Mouse (Mus musculus) heart, postnatal 36 days (tissue): ENCODE data around the gene C1qtnf6. TPM values are rescaled to one million over a fixed set of nuclear protein-coding genes. Genes with fewer than 3 reads are reported as not detected.
A peak's percentile ranks its signal among the peaks of the same experiment; 100 is the strongest.

Source experiments
- DNase-seq, 2 experiments: peaks; one replicate each; pipeline ENCODE4 v3.0.0; 2021 to 2022
- intact Hi-C: fragments of 180-260 bp; cut with DNase I; formaldehyde crosslinking; loops from one replicate; pipeline ENCODE4 v1.15.1; 2025
- total RNA-seq, 2 experiments: library from RNA; stranded (reverse); gene quantifications; 2 replicates each; pipeline ENCODE4 v1.2.3; 2021

C1qtnf6 gene
- 10 to 100 TPM; 26.2 to 41.8 TPM for total RNA-seq

GRCm38 (mm10) chr15:78530671-78531450, at the start of gene C1qtnf6:
TSS of gene C1qtnf6 (minus strand) at chr15:78531416.
- peak; percentile 68 to 78 for DNase-seq
- intact Hi-C loops = loop anchor here (10.0 kb wide), 1 partner anchor 276 kb away; no protein-coding TSS in a partner anchor

- no peak for DNase-seq
- intact Hi-C loops = no loop called here
Observed at GRCm38 (mm10) chr15:78576284-78576810, 45.1 kb upstream of the C1qtnf6 start.

GRCm38 (mm10) chr15:78572658-78573397, 41.6 kb upstream of the C1qtnf6 start, which contains the start of gene Rac2:
TSS of gene Rac2 (minus strand) at chr15:78572783.
- peak; percentile 20 to 36 for DNase-seq
- intact Hi-C loops = no loop called here

DNA sequence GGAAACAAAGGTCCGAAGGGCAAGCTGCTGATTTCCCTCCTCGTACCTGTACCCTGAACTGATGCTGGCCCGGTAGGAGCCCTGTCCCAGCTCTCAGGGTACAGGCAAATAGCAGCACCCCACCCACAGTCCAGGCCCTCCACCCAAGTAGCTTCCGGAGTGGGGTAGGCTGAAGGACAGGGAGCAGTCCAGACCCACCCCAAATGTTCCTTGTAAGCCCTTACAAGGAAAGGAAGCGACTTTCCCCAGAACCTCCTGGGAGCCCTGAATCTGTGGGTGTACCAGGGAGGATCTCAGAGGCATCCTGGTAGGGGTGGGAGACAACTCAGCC, 41.0 kb upstream of the C1qtnf6 start:
- intact Hi-C loops = no loop called here
- no peak for DNase-seq

- intact Hi-C loops = no loop called here
- DNase-seq = peak; percentile 24 to 26
Observed at GRCm38 (mm10) chr15:78571554-78572269, 40.5 kb upstream of the C1qtnf6 start.

DNA sequence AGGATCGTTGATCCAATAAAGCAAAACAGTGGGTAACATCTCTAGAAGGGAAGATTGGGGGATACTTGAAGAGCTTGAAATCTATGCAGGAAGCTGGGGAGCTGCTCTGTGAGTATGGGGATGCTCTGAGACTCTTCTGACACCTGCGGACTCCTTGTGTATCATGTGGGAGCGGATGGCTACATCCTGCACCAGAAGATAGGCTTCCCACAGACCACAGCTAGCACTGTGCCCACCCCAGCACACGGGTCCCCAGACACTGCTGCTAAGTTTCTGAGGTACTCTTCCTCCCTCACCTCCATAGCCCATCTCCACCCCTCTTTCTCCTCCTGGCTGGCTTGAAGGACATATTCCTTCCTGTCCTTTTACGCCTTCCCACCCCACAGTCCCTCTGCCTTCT, 39.0 kb upstream of the C1qtnf6 start:
- intact Hi-C loops = no loop called here
- DNase-seq = no peak

DNA sequence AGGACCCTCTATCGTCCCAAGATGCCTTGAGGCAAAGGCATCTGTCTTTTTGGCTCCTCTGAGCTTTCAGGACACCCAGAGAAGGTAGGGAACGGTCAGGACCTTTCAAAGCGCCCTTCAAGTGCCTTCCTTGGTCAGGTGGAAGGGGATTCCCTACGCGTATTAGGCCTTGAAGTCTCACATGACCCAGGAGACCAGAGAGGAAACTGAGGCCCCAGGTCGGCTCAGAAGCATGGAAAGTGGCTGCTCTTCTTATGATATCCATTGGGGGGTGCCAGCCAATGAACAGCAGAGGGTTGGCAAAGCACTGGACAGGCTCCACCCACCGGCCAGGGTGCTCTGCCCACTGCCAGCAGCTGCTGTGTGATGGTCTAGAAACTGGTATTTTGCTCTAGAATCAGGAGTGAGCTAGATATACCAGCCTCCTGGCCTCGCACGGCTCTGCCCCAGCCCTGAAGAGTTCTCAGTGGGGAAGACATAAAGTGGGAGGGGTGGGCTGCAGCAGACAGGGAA, 36.4 kb upstream of the C1qtnf6 start:
- DNase-seq = no peak
- intact Hi-C loops = no loop called here

DNA sequence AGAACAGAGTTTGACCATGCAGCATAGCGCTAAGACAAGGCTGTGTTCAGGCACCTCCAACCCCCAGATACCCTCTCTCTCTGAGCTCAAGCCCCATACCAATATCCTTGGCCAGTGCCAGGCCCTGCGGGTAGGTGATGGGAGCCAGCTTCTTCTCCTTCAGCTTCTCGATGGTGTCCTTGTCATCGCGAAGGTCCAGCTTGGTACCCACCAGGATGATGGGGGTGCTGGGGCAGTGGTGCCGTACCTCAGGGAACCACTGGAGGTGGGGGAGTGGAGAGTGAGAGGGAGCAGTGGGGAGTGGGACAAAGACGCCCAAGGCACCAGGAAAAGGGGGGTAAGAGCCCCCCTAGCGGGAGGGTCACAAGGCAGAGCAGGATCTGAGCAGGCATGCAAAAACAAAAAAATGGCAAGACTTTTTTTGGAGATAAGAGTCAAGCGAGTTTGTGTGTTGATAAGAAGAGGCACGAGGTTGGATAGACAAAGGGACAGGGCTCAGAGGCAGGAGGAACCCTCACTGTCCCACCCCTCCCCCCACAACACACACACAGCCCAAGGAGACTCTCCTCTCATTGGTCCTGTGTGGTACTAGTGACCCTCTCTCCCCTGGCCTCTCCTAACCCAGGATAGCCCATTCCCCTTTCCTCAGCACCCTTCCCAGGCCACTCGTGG, 33.7 kb upstream of the C1qtnf6 start:
- DNase-seq = no peak
- intact Hi-C loops = no loop called here

DNA sequence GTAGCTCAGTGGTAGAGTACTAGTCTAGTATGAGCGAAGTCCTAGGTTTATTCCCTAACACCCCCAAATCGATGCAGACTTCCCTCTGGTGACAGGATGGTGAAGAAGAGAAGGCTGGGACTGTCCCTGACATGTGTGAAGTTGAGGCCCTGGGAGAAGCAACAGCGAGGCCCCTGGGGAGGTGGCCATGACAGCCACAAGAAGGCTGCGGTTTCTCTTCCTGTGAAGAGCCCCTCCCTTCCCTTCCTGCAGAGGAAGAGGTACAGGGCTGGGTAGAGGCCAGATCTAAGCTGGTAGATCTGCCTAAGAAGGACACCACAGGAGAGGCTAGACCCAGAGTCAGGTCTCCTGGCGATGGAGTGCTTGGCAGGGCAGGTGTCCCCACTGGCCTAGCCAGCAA, 32.7 kb upstream of the C1qtnf6 start:
- no peak for DNase-seq
- intact Hi-C loops = no loop called here

- no peak for DNase-seq
- intact Hi-C loops = no loop called here
Observed at GRCm38 (mm10) chr15:78563344-78563743, 32.1 kb upstream of the C1qtnf6 start.

- intact Hi-C loops = no loop called here
- DNase-seq = no peak
Observed at GRCm38 (mm10) chr15:78559141-78559979, 28.1 kb upstream of the C1qtnf6 start.

DNA sequence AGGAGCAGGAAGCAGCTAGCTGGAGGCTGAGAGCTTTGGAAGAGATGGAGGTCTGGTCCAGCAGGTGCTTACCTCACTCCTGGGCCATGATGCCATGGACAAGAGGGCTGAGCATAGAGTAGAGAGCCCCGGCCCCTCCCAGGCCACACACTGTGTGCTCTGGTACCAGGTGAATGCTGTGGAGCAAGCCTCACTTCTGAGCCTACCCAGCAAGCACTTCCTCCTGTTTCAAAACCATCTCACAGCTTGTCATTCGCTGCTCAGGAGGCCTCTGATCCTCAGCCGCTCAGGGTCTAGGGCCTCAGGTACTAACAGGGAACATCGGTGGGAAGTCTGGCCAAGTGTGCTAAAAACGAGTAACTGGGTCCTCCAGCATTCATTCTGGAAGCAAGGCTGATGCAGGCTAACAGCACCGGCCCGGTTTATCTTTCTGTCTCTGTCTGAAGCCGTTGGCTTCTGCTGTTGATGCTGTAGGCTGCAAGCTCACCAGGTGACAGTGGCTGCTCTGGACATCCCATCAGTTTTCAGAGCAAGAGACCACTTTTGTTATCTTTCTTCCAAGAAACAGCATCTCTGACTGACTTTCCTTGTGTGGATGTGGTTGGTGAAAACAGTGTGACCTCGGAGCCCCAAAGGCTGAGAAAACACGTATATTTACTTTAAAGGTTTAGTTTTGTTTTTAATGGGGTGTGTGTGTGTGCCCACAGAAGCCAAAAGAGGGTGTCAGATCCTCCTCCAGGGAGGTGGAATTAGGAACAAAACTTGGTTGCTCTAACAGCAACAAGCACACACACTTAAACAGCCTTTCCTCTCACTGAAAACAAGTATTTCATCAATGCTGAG, 26.7 kb upstream of the C1qtnf6 start:
- no peak for DNase-seq
- intact Hi-C loops = no loop called here

GRCm38 (mm10) chr15:78554545-78555313, 23.5 kb upstream of the C1qtnf6 start:
- intact Hi-C loops = no loop called here
- DNase-seq = no peak

DNA sequence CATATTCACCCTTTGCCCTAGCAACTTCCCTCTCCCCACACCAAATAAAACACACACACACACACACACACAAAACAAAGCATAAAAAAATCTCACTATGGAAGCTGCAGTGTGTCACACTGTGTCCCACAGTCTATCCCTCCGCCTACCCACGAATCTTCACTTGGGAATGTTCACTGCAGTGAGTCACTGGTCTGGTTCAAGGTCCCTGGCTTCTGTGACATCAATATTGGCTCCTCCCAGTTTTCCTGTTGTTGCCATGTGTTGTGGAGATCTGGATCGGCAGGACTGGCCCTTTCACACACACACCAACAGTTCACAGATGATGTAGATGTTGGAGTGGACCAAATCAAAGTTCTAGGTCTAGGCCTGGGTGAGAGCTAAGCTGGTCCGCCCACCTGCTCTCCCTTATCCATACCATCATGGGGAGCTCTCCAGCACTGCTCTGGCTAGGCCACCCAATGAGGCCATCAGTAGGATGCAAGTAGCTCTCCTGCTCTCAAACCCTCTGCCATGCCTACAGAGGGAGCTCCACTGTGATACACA, 18.0 kb upstream of the C1qtnf6 start:
- no peak for DNase-seq
- intact Hi-C loops = no loop called here

- intact Hi-C loops = no loop called here
- no peak for DNase-seq
Observed at GRCm38 (mm10) chr15:78548711-78549110, 17.5 kb upstream of the C1qtnf6 start.

GRCm38 (mm10) chr15:78548336-78548665, 17.1 kb upstream of the C1qtnf6 start:
- DNase-seq = no peak
- intact Hi-C loops = no loop called here
